Mouse (Mus musculus): ENCODE measurements at regions not wholly inside any gene's neighbourhood (a gene's known extent, or its start where the extent isn't known, plus 50 kb on each side); places are given as distances from the start of the nearest gene placed in this dataset.

- no peak for DNase-seq (ENCODE audit: low spot score in 2 of 2)
These were observed 392.0 kb downstream of the Sox9 start for GRCm38 (mm10) chr11:113174011-113174507.

- DNase-seq (ENCODE audit: low spot score in 2 of 2): no peak
These were observed 393.3 kb downstream of the Sox9 start for GRCm38 (mm10) chr11:113175323-113175722.

- no peak for DNase-seq (ENCODE audit: low spot score in 2 of 2)
These were observed 394.2 kb downstream of the Sox9 start for GRCm38 (mm10) chr11:113176183-113176582.

GRCm38 (mm10) chr11:113178375-113178774 lies 396.4 kb downstream of the Sox9 start:
- no peak for DNase-seq (ENCODE audit: low spot score in 2 of 2)

- DNase-seq (ENCODE audit: low spot score in 2 of 2): no peak
These were observed 398.0 kb downstream of the Sox9 start for GRCm38 (mm10) chr11:113180008-113180407.

GRCm38 (mm10) chr11:113182083-113182861 lies 400.2 kb downstream of the Sox9 start:
- DNase-seq (ENCODE audit: low spot score in 2 of 2): no peak

- DNase-seq (ENCODE audit: low spot score in 2 of 2): no peak
These were observed 401.5 kb downstream of the Sox9 start for GRCm38 (mm10) chr11:113183556-113183955.

GRCm38 (mm10) chr11:113184095-113184494 lies 402.1 kb downstream of the Sox9 start:
- no peak for DNase-seq (ENCODE audit: low spot score in 2 of 2)

GRCm38 (mm10) chr11:113187407-113187806 lies 405.4 kb downstream of the Sox9 start:
- DNase-seq (ENCODE audit: low spot score in 2 of 2): no peak

- DNase-seq (ENCODE audit: low spot score in 2 of 2): no peak
These were observed 406.4 kb downstream of the Sox9 start for GRCm38 (mm10) chr11:113188263-113188920.

- no peak for DNase-seq (ENCODE audit: low spot score in 2 of 2)
These were observed 408.0 kb downstream of the Sox9 start for GRCm38 (mm10) chr11:113190006-113190405.

- no peak for DNase-seq (ENCODE audit: low spot score in 2 of 2)
These were observed 408.5 kb downstream of the Sox9 start for GRCm38 (mm10) chr11:113190520-113190919.

GRCm38 (mm10) chr11:113191006-113191405 lies 409.0 kb downstream of the Sox9 start:
- no peak for DNase-seq (ENCODE audit: low spot score in 2 of 2)

- DNase-seq (ENCODE audit: low spot score in 2 of 2): no peak
These were observed 410.2 kb downstream of the Sox9 start for GRCm38 (mm10) chr11:113192086-113192856.

- DNase-seq (ENCODE audit: low spot score in 2 of 2): no peak
These were observed 412.3 kb downstream of the Sox9 start for GRCm38 (mm10) chr11:113194144-113194827.
